In the genomic region with DNA sequence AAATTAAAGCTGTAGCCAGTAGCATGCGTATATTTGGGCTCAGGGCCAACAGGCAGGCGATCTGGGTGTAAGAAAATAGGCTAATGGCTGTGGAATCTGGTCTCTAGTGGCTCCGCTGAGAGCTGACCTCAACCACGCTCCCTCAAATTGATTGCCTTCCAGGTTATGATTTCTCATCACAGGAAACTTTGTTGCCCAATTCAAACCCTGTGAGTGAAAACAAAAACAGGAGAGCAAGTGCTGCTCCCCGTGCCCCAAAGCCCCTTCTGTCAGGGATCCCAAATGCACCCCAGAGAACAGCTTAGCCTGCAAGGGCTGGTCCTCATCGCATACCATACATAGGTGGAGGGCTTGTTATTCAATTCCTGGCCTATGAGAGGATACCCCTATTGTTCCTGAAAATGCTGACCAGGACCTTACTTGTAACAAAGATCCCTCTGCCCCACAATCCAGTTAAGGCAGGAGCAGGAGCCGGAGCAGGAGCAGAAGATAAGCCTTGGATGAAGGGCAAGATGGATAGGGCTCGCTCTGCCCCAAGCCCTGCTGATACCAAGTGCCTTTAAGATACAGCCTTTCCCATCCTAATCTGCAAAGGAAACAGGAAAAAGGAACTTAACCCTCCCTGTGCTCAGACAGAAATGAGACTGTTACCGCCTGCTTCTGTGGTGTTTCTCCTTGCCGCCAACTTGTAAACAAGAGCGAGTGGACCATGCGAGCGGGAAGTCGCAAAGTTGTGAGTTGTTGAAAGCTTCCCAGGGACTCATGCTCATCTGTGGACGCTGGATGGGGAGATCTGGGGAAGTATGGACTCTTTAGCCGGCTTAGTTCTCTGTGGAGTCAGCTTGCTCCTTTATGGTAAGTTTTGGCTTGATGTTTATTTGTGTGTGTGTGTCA, we compare ENCODE assay signal across 9 mouse cellular contexts. TPM values are rescaled to one million over a fixed set of nuclear protein-coding genes. Genes with fewer than 3 reads are reported as not detected.
DNase-seq lines count a peak whose midpoint lies in the region; ATAC-seq and TF ChIP-seq lines count a peak whose summit lies in the region.
"Had no signal": no experiment of that assay in that cellular context is flagged by ENCODE, and none has a peak within 500 bp of the region (broad histone marks: within the 10 kb centered on the region; RNA-seq: fewer than 3 reads in every experiment).

TSS of gene Tek (plus strand) at position 452 of the 894 bp plus-strand sequence.

- H3K27ac ChIP-seq in heart, embryonic 15.5 days, result peak within 1 kb of the TSS; percentile 85
- 0 out of 2 replicates have a peak within 1 kb of the TSS, but pooled peaks have one; percentile 30 for H3K27ac ChIP-seq in limb, embryonic 11.5 days (replicated peaks; ENCODE audit: low read depth, low read length)
- H3K27ac ChIP-seq in neural tube, embryonic 15.5 days (replicated peaks), result 0 out of 2 replicates have a peak within 1 kb of the TSS, but pooled peaks have one; percentile 8
- no peak within 1 kb of the TSS for H3K27ac ChIP-seq in thymus, adult 2 months (ENCODE audit: control insufficient read depth, insufficient read depth, low read length)

- H3K9ac ChIP-seq in heart, embryonic 15.5 days, result peak within 1 kb of the TSS; percentile 34
- H3K9ac ChIP-seq in limb, embryonic 11.5 days (ENCODE audit: low read length), result no peak within 1 kb of the TSS
- no peak within 1 kb of the TSS for H3K9ac ChIP-seq in neural tube, embryonic 15.5 days (replicated peaks)

- H3K36me3 ChIP-seq in heart, embryonic 15.5 days, result no peaks in the 10 kb centered on the region
- H3K36me3 ChIP-seq in limb, embryonic 11.5 days (ENCODE audit: control insufficient read depth, insufficient read depth, low read length), result no peaks in the 10 kb centered on the region
- H3K36me3 ChIP-seq in neural tube, embryonic 15.5 days, result no peaks in the 10 kb centered on the region
- no peaks in the 10 kb centered on the region for H3K36me3 ChIP-seq in thymus, adult 2 months (ENCODE audit: control insufficient read depth, insufficient read depth, low read length)

- no peak for TF ChIP-seq POLR2A in thymus, adult 2 months (IDR thresholded peaks at IDR 0.05; ENCODE audit: control insufficient read depth, extremely low read depth, insufficient read depth, low read length, poor library complexity)

- intact Hi-C loops in left cerebral cortex, postnatal 4 days (cut with DNase I), result no loop called here

- no peaks in the 10 kb centered on the region for H3K9me3 ChIP-seq in heart, embryonic 15.5 days (replicated peaks)
- H3K9me3 ChIP-seq in limb, embryonic 11.5 days (ENCODE audit: control insufficient read depth, low read length), result no peaks in the 10 kb centered on the region
- H3K9me3 ChIP-seq in neural tube, embryonic 15.5 days (replicated peaks), result no peaks in the 10 kb centered on the region

- peak; percentile 59 for ATAC-seq in common myeloid progenitor, adult 5-6 weeks (replicated peaks; ENCODE audit: low read depth, poor library complexity, severe bottlenecking)
- peak; percentile 66 for ATAC-seq in heart, embryonic 15.5 days (replicated peaks; ENCODE audit: insufficient number of reproducible peaks, insufficient read depth, low FRiP score, low read depth)
- no peak for ATAC-seq in limb, embryonic 11.5 days (ENCODE audit: insufficient number of reproducible peaks, low FRiP score, low TSS enrichment, low read depth)
- ATAC-seq in neural tube, embryonic 15.5 days (ENCODE audit: low FRiP score), result no peak

- no peak for TF ChIP-seq CTCF in thymus, adult 2 months (IDR thresholded peaks at IDR 0.05; ENCODE audit: borderline replicate concordance, control insufficient read depth, extremely low read depth, insufficient read depth, low read length, poor library complexity)

- DNase-seq in left cerebral cortex, postnatal 4 days, result peak; percentile 14
- DNase-seq in left cerebral cortex, adult 9 months (ENCODE audit: low spot score in 2 of 2), result no peak
- DNase-seq in limb, embryonic 11.5 days (ENCODE audit: low spot score), result no peak
- no peak for DNase-seq in thymus, adult 2 months
- no peak for DNase-seq in ovary, adult 18-20 months (ENCODE audit: low spot score)

- 25% methylated on average over 16 of the region's 16 CpGs for WGBS in heart, embryonic 15.5 days
- 72% methylated on average over 16 of the region's 16 CpGs for WGBS in limb, embryonic 11.5 days
- 73% methylated on average over 16 of the region's 16 CpGs for WGBS in neural tube, embryonic 15.5 days
- WGBS in thymus, adult 2 months, result 41% methylated on average over 16 of the region's 16 CpGs

- peak within 1 kb of the TSS; percentile 53 for H3K4me2 ChIP-seq in heart, embryonic 15.5 days
- no peak within 1 kb of the TSS for H3K4me2 ChIP-seq in limb, embryonic 11.5 days (ENCODE audit: low read depth, severe bottlenecking)
- H3K4me2 ChIP-seq in neural tube, embryonic 15.5 days, result no peak within 1 kb of the TSS

- H3K4me1 ChIP-seq in heart, embryonic 15.5 days (replicated peaks), result peaks cover 13% of the 10 kb centered on the region
- H3K4me1 ChIP-seq in limb, embryonic 11.5 days (ENCODE audit: control insufficient read depth, insufficient read depth, low read length), result no peaks in the 10 kb centered on the region
- H3K4me1 ChIP-seq in neural tube, embryonic 15.5 days, result no peaks in the 10 kb centered on the region
- H3K4me1 ChIP-seq in thymus, adult 2 months (replicated peaks; ENCODE audit: control insufficient read depth, insufficient read depth, low read length), result no peaks in the 10 kb centered on the region

- no peaks in the 10 kb centered on the region for H3K27me3 ChIP-seq in heart, embryonic 15.5 days
- no peaks in the 10 kb centered on the region for H3K27me3 ChIP-seq in limb, embryonic 11.5 days (ENCODE audit: control insufficient read depth, insufficient read depth, low read length)
- no peaks in the 10 kb centered on the region for H3K27me3 ChIP-seq in neural tube, embryonic 15.5 days (replicated peaks)
- no peaks in the 10 kb centered on the region for H3K27me3 ChIP-seq in thymus, adult 2 months (ENCODE audit: control insufficient read depth, insufficient read depth, low read length)

- peak within 1 kb of the TSS; percentile 49 for H3K4me3 ChIP-seq in heart, embryonic 15.5 days
- H3K4me3 ChIP-seq in limb, embryonic 11.5 days (ENCODE audit: low read depth, low read length), result no peak within 1 kb of the TSS
- H3K4me3 ChIP-seq in neural tube, embryonic 15.5 days (replicated peaks), result no peak within 1 kb of the TSS
- H3K4me3 ChIP-seq in thymus, adult 2 months (ENCODE audit: control insufficient read depth, insufficient read depth, low read length), result no peak within 1 kb of the TSS

RNA-seq across cellular contexts. Expression of gene Tek, which starts in this region (rescaled TPM):
- 10 to 100 TPM; 12.1 to 13.3 TPM for total RNA-seq in left cerebral cortex, postnatal 4 days (2021)
- total RNA-seq in common myeloid progenitor, adult 5-6 weeks (2017), result 9.7 and 10.9 TPM in 2 replicates
- 37.1 and 45.3 TPM in 2 replicates for polyA plus RNA-seq in heart, embryonic 15.5 days (2015; fragmentation: Nextera tagmentation; extraction: Ambion mirVana)
- 9.0 and 9.6 TPM in 2 replicates for polyA plus RNA-seq in limb, embryonic 11.5 days (2014; fragmentation: Nextera tagmentation; extraction: Ambion mirVana)
- 7.6 and 9.6 TPM in 2 replicates for polyA plus RNA-seq in neural tube, embryonic 15.5 days (2015; fragmentation: Nextera tagmentation; extraction: Ambion mirVana)
- 1.0 and 1.8 TPM in 2 replicates for polyA plus RNA-seq in thymus, adult 2 months (2012; rRNA removed)
- total RNA-seq: neutrophil, adult 5-6 weeks had no signal

Comparison
In these comparisons a context has a peak if more than half of its experiments do, and no peak if none do; other contexts are left out.
1. ATAC-seq: peak in common myeloid progenitor, adult 5-6 weeks (single experiment) and heart, embryonic 15.5 days (single experiment); none in limb, embryonic 11.5 days (single experiment) and neural tube, embryonic 15.5 days (single experiment).